Mouse (Mus musculus) C2C12 (cell line): ENCODE measurements around the gene Gal3st4.

Experiments used
- CEBPB ChIP-seq: IDR thresholded peaks from one replicate; pipeline ENCODE4 v1.6.1; 2011; ENCODE audit warnings: low read depth, mild to moderate bottlenecking, control low read depth, moderate library complexity
- CTCF ChIP-seq: IDR thresholded peaks from one replicate; pipeline ENCODE4 v1.5.1; 2011; ENCODE audit not compliant: control insufficient read depth, insufficient read depth, insufficient read length
- FOSL1 ChIP-seq: IDR thresholded peaks from one replicate; pipeline ENCODE4 v1.8.0; 2011; ENCODE audit warnings: mild to moderate bottlenecking, low read length; ENCODE audit not compliant: poor library complexity, insufficient read depth, severe bottlenecking
- MAX ChIP-seq: IDR thresholded peaks from one replicate; pipeline ENCODE4 v1.6.1; 2011; ENCODE audit warnings: mild to moderate bottlenecking, control low read depth
- MYOD1 ChIP-seq: IDR thresholded peaks from one replicate; pipeline ENCODE4 v1.6.1; 2011; ENCODE audit warnings: low read depth; ENCODE audit not compliant: control insufficient read depth, insufficient read length
- MYOG ChIP-seq: IDR thresholded peaks from one replicate; pipeline ENCODE4 v1.6.1; 2011; ENCODE audit not compliant: control insufficient read depth, insufficient read length; ENCODE audit errors: extremely low read depth
- USF1 ChIP-seq: IDR thresholded peaks from one replicate; pipeline ENCODE4 v1.6.1; 2011; ENCODE audit warnings: low read depth, mild to moderate bottlenecking, control low read depth, moderate library complexity

- TF ChIP-seq MYOD1 (no peak), CTCF (no peak), CEBPB (no peak), FOSL1 (no peak), MAX (no peak), MYOG (no peak), USF1 (no peak)
These were observed 14.1 kb downstream of the Gal3st4 start for GRCm38 (mm10) chr5:138258542-138258941.
